Mouse (Mus musculus) stomach, postnatal 0 days (tissue): ENCODE measurements around the gene Dcbld1. TPM values are rescaled to one million over a fixed set of nuclear protein-coding genes. Genes with fewer than 3 reads are reported as not detected.

Source experiments
- ATAC-seq: fragments of 200-750 bp; cut with Nextera tagmentation; 2 replicates; pipeline ENCODE4 v1.8.0; 2017; ENCODE audit not compliant: low FRiP score, low TSS enrichment
- DNase-seq: peaks from one replicate; pipeline ENCODE4 v3.0.0-alpha.2; 2016; ENCODE audit warnings: low spot score
- H3K27ac ChIP-seq: fragments of 300-500 bp; sonication (generic); replicated peaks from 2 replicates; pipeline ENCODE4 v1.5.1; 2014; ENCODE audit warnings: mild to moderate bottlenecking, control low read depth
- H3K27me3 ChIP-seq: fragments of 300-500 bp; sonication (generic); 2 replicates; pipeline ENCODE4 v1.6.1; 2014; ENCODE audit warnings: low read length; ENCODE audit not compliant: control insufficient read depth, insufficient read depth
- H3K36me3 ChIP-seq: fragments of 300-500 bp; sonication (generic); 2 replicates; pipeline ENCODE4 v1.6.1; 2014; ENCODE audit warnings: low read length, mixed read lengths; ENCODE audit not compliant: control insufficient read depth, insufficient read depth
- H3K4me1 ChIP-seq: fragments of 300-500 bp; sonication (generic); replicated peaks from 2 replicates; pipeline ENCODE4 v1.6.1; 2014; ENCODE audit warnings: antibody characterized with exemption; ENCODE audit not compliant: control insufficient read depth, insufficient read depth
- H3K4me2 ChIP-seq: fragments of 300-500 bp; sonication (generic); replicated peaks from 2 replicates; pipeline ENCODE4 v1.6.1; 2014; ENCODE audit warnings: low read depth, mild to moderate bottlenecking, control low read depth, moderate library complexity
- H3K4me3 ChIP-seq: fragments of 300-500 bp; sonication (generic); 2 replicates; pipeline ENCODE4 v1.5.1; 2014; ENCODE audit warnings: low read depth, low read length, control low read depth
- H3K9ac ChIP-seq: fragments of 300-500 bp; sonication (generic); 2 replicates; pipeline ENCODE4 v1.6.1; 2014; ENCODE audit warnings: mild to moderate bottlenecking, low read length, control low read depth, mixed read lengths
- H3K9me3 ChIP-seq: fragments of 300-500 bp; sonication (generic); 2 replicates; pipeline ENCODE4 v1.6.1; 2016; ENCODE audit warnings: low read length; ENCODE audit not compliant: control insufficient read depth
- CTCF ChIP-seq: IDR thresholded peaks from 2 replicates; pipeline ENCODE4 v1.5.1; 2016; ENCODE audit warnings: antibody characterized with exemption, low read depth, mild to moderate bottlenecking, moderate library complexity
- EP300 ChIP-seq: optimal IDR thresholded peaks from 2 replicates; pipeline ENCODE3; 2016; ENCODE audit warnings: antibody characterized with exemption
- WGBS: fragments of 180-500 bp; shearing (Covaris S2); extraction: QIAGEN DNeasy Blood & Tissue Kit; methylation state at CpG from one replicate; pipeline ENCODE4 v1.1.7; 2014; 5-methylcytosine and 5-hydroxymethylcytosine counted together
- polyA plus RNA-seq: library from polyadenylated mRNA; unstranded; fragments of >200 nt; fragmentation: Nextera tagmentation; extraction: Ambion mirVana; gene quantifications from 2 replicates; pipeline ENCODE4 v1.2.1, GENCODE M21; 2015

Gene Dcbld1
- polyA plus RNA-seq, 1 experiment from 2014 or later, result 16.6 TPM

DNA sequence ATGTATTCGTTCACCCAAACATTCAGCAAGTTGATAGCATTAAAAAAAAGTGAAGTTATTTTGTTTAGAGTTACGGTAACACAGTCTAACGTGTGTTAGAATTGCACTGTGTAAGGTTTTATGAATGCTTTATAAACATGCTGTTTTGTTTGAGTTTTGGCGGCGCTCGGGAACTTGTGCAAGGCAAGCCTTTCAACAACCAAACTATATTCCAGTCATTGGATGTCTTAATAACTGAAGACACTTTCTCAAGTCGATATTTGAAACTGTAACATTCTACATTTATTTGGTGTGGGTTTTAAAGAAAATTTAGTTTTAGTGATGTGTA, 1.2 kb downstream of the Dcbld1 start:
- peak overlapping the region; percentile 90 for H3K9ac ChIP-seq
- WGBS, result 3% methylated on average over 7 of the region's 7 CpGs

DNA sequence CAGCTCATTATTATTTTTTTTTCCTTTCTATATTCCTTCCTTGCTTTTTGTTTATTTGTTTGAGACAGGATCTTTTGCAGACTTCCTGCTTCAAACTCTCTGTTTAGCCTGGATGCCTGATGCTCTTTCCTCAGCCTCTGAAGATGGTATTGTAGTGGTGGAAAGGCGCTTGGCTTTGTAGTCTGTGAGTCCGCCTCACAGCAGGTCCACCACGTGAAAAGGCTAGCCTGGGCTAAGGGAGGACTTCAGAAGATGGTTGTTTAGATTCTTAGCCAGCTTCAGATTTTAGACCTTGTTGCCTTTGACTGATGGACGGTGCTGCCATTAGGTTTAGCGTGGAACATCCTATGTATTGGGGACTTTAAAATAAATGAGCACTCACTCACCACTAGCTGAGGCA, 2.0 kb downstream of the Dcbld1 start:
- TF ChIP-seq CTCF (no peak), EP300 (no peak)
- no peak for ATAC-seq

More for the DNA sequence above, 1.2 kb downstream of the Dcbld1 start:
- Histone ChIP-seq H3K4me2 (peak overlapping the region; percentile 90), H3K36me3 (no peaks in the 10 kb centered on the region), H3K9me3 (no peaks in the 10 kb centered on the region), H3K27me3 (no peaks in the 10 kb centered on the region), H3K27ac (no peak overlapping the region), H3K4me1 (no peaks in the 10 kb centered on the region), H3K4me3 (peak overlapping the region; percentile 82)
- DNase-seq (no peak), ATAC-seq (no peak)
- TF ChIP-seq EP300, result no peak
- no peak for TF ChIP-seq CTCF

DNA sequence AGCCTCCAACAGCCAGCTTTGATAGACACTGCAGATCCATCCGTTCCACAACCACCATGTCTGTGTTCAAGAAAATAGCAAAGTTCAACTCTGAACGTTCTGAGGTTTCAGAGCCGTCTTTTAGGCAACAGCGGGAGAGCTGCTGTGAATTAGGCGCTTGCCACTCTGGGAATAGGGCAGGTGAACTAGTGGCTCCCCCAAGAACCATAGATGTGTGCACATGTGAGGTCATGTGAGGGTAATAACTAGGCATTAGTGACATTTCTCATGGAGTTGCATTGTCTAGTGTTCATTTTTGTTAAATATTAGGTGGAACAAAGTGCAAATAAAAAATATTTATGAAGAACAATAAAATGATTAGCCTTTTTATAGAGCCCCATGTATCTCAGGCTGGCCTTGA, 8.6 kb downstream of the Dcbld1 start:
- Histone ChIP-seq H3K4me1 (no peaks in the 10 kb centered on the region), H3K4me2 (no peak overlapping the region), H3K27ac (no peak overlapping the region), H3K4me3 (no peak overlapping the region), H3K9me3 (no peaks in the 10 kb centered on the region), H3K36me3 (no peaks in the 10 kb centered on the region), H3K9ac (no peak overlapping the region), H3K27me3 (no peaks in the 10 kb centered on the region)
- ATAC-seq (no peak), DNase-seq (no peak)
- no peak for TF ChIP-seq EP300
- TF ChIP-seq CTCF, result no peak
- WGBS, result 72% methylated on average over 5 of the region's 5 CpGs

More for the DNA sequence above, 2.0 kb downstream of the Dcbld1 start:
- Histone ChIP-seq H3K36me3 (no peaks in the 10 kb centered on the region), H3K9ac (no peak overlapping the region), H3K4me3 (no peak overlapping the region), H3K4me1 (no peaks in the 10 kb centered on the region), H3K9me3 (no peaks in the 10 kb centered on the region), H3K4me2 (peak overlapping the region; percentile 90; the same call in 1 of the 2 replicates), H3K27me3 (no peaks in the 10 kb centered on the region), H3K27ac (no peak overlapping the region)
- no peak for DNase-seq
- 75% methylated on average over 5 of the region's 5 CpGs for WGBS

DNA sequence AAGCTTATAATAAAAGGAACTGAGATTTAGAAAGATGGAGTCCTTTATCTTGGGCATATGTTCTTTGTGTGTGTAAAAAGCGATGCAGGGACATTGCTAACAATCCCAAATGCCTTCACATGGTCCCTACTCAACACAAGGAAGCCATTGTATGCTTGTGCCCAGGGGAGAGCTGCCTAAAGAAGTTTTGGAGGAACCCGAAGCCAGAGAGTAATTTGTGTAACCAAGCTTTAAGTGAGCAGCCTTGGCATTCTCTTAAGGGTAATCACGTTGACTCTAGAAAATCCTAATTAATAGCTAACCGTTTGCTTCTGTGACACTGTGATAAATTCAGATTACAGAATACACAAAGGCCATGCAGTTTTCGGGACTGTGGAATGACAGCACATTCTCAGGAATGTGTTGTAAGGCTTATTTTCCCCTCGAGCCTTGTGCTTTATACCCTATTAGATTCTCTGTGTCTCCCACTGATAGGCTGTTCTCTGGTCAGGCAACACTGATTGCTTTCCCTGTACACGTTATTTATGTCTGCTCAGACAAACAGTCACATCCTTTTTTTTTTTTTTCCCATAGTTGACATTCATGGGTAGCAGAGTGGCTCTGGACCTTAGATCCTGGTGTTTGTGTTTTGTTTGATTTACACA, 9.4 kb downstream of the Dcbld1 start:
- TF ChIP-seq EP300 (no peak), CTCF (no peak)
- no peak overlapping the region for H3K4me2 ChIP-seq
- no peak overlapping the region for H3K27ac ChIP-seq
- H3K4me1 ChIP-seq, result no peaks in the 10 kb centered on the region
- H3K4me3 ChIP-seq, result no peak overlapping the region
- 31% methylated on average over 7 of the region's 7 CpGs for WGBS
- DNase-seq, result no peak
- H3K9ac ChIP-seq, result no peak overlapping the region
- H3K36me3 ChIP-seq, result no peaks in the 10 kb centered on the region
- no peak for ATAC-seq
- no peaks in the 10 kb centered on the region for H3K9me3 ChIP-seq
- H3K27me3 ChIP-seq, result no peaks in the 10 kb centered on the region

DNA sequence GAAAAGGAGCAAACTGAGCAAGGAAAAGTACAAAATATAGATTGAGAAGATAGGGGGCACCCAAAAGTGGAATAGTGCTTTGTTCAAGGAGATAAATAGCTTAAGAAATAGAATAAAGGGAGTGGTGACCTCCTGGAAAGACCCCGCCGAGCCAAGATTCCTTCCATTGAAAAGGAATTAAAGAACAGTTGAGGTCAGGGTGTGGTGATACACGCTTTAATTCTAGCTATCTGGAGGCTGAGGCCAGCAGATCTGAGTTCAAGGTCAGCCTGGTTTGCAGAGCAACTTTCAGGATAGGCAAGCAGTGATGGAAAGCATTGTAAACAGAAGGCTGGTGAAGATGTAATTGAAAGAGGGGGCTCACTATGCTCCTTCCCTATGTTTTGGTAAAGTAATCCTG, 12.8 kb downstream of the Dcbld1 start:
- Histone ChIP-seq H3K4me2 (no peak overlapping the region), H3K27me3 (no peaks in the 10 kb centered on the region), H3K27ac (no peak overlapping the region), H3K9ac (no peak overlapping the region), H3K9me3 (no peaks in the 10 kb centered on the region), H3K36me3 (no peaks in the 10 kb centered on the region), H3K4me3 (no peak overlapping the region), H3K4me1 (no peaks in the 10 kb centered on the region)
- no peak for TF ChIP-seq EP300
- no peak for TF ChIP-seq CTCF
- DNase-seq (no peak), ATAC-seq (no peak)
- 64% methylated on average over 3 of the region's 3 CpGs for WGBS

DNA sequence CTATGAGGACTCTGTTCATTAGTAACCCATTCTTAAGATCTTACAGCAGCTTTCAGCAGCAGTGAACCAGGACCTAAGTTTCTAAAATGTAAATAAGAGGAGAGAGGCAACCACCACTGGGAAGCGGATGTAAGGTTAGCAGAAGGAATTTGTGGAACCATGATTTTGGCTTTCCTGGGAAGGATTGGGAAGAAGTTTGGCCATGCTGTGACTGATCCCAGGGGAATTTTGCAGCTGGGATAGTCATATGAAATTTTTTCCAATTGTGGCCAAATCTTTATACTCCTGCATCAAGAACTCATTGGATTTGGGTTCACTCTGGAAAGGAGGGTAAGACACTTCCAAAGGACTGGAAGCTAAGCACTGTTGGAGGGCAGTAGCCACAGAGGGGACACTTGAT, 18.8 kb downstream of the Dcbld1 start:
- H3K4me2 ChIP-seq, result no peak overlapping the region
- no peaks in the 10 kb centered on the region for H3K9me3 ChIP-seq
- H3K27ac ChIP-seq, result no peak overlapping the region
- H3K4me3 ChIP-seq, result no peak overlapping the region
- no peak overlapping the region for H3K9ac ChIP-seq
- DNase-seq, result no peak
- no peak for TF ChIP-seq CTCF
- no peak for TF ChIP-seq EP300
- no peaks in the 10 kb centered on the region for H3K36me3 ChIP-seq
- WGBS, result 89% methylated on average over 1 of the region's 1 CpGs
- no peaks in the 10 kb centered on the region for H3K27me3 ChIP-seq
- no peaks in the 10 kb centered on the region for H3K4me1 ChIP-seq
- ATAC-seq, result no peak
